Mouse (Mus musculus) adrenal gland, postnatal 4 days (tissue): ENCODE measurements around the gene Slc25a45. TPM values are rescaled to one million over a fixed set of nuclear protein-coding genes. Genes with fewer than 3 reads are reported as not detected.
"Not testable (repeated sequence)": the region's sequence is repeated elsewhere in the genome, so short reads cannot be mapped to it uniquely, and the experiment has no call there.

Experiments used
- DNase-seq, 2 experiments: peaks; one replicate each; pipeline ENCODE4 v3.0.0; 2021 to 2022; ENCODE audit warnings: low spot score in 2 of 2, mixed read lengths in 2 of 2
- total RNA-seq, 2 experiments: library from RNA; stranded (reverse); gene quantifications; 2 replicates each; pipeline ENCODE4 v1.2.3; 2021

Slc25a45 gene
- total RNA-seq, 2 experiments from 2014 or later = 25.9 to 26.3 TPM

DNA sequence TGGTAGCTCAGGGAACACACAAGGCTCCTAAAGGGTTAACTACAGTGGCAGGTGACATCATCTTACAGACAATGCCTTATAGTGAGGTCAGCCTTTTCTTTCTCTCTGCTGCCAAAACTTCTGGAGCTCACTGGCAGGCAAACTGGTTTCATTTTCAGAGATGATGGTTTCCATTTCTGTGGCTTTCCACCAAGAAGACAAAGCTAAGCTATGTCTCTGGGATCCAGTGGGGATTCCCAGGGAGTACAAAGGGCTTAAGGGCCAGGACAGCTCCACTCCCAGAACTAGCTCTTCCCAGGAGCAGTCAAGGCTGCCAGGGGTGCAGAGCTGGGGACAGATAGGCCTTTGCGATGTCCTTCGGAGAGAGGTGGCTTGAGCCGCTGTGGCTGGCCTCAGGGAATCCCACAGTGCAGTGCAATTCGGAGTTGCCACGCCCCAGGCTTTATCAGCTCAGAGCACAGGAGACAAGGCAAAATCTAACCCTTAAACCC lies 26.1 kb upstream of the Slc25a45 start:
- DNase-seq = no peak

- no peak for DNase-seq
Observed at GRCm38 (mm10) chr19:5852035-5852722, 25.4 kb upstream of the Slc25a45 start.

- no peak for DNase-seq
Observed at GRCm38 (mm10) chr19:5856604-5857003, 21.0 kb upstream of the Slc25a45 start.

- no peak for DNase-seq
Observed at GRCm38 (mm10) chr19:5862335-5863085, 15.1 kb upstream of the Slc25a45 start.

DNA sequence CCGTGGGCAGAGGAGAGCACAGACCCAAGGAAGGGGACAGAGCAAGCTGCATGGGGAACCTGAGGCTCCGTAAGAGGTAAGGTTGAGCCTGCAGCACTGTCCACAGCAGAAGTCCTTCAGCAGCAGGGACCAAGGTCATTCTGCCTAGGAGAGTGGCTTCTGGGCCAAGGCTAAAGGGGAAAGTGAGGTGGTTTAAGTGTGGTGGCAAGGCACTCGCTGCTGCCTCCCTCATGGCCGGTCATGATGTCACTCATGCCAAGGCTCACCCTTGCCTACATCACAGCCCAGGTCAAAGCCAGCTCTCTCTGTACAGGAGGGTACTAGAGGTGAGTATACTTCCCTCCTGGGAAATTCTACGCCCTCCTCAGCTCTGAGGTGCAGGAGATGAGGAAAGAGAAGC lies 13.8 kb upstream of the Slc25a45 start:
- no peak for DNase-seq

DNA sequence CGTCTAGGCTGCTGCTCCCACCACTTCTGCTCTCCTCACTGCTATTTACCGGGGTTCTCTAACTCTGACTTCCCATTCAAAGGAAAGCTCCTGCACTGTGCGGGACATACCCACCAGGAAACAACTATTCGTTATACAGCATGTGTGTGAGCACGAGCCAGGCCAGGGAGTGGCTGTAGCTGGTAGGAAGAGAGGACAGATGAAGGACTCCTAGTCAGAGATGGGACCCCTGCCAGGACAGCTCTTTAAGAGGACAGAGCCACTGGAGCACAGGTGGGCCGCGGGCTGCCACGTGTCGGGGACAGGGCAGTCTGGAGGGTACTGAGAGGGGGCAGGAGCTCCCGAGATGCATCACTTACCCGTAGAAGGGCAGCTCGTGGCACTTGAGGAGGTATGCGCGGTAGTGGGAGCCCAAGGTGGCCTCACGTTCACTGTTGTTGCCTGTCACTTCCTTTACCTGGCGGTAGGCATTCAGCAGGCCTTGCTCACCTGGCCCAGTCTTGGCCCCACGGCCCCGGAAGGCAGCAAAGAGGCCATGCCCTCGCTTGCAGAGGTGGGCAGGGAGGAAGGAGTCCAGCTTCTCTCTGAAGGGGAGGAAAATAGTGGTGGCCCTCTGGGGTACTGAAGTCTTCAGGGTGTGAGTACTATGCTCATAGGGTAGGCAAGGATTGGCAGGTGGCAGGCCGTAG lies 12.8 kb upstream of the Slc25a45 start:
- DNase-seq = no peak

DNA sequence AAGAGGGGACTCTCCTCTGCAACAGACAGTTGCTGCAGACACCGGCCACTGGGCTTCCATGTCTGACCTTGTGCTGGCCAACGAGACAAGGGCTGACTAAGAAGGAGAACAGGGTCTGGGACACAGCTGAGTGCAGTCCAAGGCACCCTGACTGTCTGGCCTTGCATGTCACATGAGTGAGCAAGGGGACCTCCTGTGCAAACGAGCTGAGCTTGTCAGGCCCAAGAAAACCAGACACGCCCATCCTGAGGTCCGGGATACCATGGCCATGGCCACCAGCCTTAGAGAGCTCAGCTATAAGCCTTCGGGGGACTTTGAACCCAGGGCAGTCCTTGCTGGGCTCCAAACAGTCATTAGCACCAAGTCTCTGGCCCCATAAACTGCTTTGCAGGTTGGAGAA lies 9.5 kb upstream of the Slc25a45 start:
- DNase-seq = no peak

DNA sequence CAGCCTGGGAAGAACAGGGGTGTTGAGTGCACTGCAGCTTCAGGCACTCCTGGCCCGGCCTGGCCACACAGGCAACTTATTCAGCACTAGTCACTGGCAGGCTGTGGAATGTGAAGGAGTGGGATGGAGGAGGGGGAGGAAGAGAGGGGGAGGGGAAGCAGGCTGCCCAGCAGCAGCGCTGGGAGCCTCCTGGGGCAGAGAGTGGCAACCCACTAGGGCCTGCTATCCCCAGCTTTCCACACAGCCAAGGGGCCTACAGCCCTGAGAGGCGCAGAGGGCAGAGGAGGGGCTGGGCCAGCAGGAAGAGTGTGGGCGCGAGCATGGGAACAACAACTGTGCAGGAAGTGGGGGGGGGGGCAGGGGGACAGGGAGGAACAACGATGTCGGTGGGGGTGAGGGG lies 6.3 kb upstream of the Slc25a45 start:
- DNase-seq = no peak

GRCm38 (mm10) chr19:5871683-5872082 lies 5.9 kb upstream of the Slc25a45 start:
- DNase-seq = no peak

GRCm38 (mm10) chr19:5872528-5872927 lies 5.1 kb upstream of the Slc25a45 start:
- DNase-seq = no peak

DNA sequence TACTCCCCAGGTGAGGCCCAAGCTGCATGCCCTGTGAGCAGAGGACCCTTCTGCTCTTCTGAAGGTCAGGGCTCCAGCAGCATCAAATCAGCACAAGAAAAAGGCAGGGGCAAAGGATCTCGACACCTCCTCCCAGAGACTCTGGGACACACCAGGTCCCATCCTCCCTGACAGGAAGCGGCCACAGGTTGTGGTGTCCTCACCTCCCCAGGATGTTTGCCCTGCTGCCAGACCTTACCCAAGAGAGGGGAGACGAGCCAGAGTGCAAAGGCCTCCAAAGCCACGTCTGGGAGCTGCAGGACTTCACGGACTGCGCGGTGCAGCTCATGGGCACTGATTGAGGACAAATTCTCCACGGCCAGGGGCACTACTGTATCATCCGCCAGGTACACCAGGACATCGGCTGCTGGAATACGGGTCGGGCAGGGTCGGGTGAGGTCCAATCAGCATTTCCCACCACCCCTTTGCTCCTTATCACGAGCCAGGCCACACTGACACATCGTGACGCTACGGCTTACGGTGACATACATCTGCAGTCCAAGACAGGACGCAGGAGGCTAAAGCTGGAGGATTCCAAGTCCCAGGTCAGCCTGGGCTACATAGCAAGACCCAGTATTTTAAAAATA lies 4.6 kb upstream of the Slc25a45 start:
- no peak for DNase-seq

DNA sequence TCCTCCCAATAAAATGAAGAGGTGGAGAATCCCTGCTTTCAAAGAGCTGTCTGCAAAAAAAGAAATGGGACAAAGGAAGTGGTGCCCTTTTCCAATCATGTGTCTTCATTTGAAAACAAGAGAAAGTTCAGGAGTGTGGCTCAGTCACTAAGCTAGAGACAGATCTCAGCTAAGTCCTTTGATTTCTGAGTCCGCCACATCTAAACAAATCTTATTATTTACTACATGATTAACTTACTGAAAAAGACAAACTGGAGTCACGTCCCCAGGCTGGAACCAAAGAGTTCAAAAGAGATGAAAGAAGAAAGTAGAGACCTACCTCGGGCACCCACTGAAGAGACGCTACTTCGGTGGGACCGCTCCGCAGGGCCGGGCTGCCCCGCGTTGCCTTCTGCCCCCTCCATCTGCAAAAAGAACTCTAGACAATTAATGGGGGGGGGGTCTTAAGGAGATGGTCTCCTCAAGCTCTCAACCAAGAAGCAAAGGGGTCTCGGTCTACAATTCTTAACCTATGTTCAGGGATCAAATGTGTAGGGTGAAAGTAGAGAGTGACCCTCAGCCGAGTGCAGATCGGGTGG lies 3.1 kb upstream of the Slc25a45 start:
- DNase-seq = no peak

DNA sequence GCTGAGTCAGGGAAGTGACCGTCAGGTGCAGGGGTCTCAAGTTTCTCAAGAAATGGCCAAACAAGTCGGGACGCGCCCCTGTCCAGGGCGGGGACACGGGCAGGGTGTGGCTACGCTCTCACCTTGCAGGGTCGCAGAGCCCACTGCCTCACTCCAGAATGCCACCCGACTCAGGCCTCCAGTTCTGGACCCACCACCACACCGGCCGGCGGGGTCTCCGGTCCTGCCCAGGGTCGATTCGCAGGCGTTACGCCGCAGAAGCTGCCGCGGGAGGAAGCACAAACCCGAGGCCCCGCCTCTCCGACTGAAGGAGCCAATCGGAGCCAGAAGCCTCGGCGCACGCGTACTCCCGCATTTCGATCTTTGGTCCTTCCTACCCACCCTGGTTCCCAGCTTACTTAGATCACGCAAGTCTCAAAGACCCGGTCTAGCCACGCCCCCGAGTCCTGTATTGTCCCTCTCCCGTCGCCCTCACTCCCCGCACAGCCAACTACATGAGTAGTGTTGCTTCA lies 2.6 kb upstream of the Slc25a45 start, which contains the start of gene Frmd8:
Gene Frmd8, minus strand, starts transcription at position 306 of the 512 bp plus-strand sequence.
- peak; percentile 74 to 80 for DNase-seq

- DNase-seq = peak in 1 of 2 experiments; percentile 71
Observed at GRCm38 (mm10) chr19:5878362-5878722, 734 bp downstream of the Slc25a45 start.

DNA sequence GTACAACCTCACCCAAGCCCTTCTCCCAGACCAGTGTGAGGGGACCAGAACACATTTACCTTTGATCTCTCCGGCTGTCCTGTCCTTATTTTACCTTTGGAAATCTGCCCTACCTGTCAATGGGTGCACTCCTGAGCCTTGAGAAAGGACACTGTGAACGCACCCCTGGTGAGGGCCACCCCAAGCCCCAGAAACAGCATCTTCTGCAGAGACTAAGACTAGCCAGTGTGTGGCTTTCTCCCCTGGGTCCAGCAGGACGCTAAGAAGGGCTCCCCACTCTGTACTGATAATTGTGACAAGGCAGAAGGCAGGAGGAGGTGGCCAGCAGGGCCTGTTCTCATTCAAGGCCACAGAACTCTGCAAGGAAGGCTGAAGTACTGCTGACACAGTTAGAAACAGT lies 1.3 kb downstream of the Slc25a45 start:
- no peak for DNase-seq

DNA sequence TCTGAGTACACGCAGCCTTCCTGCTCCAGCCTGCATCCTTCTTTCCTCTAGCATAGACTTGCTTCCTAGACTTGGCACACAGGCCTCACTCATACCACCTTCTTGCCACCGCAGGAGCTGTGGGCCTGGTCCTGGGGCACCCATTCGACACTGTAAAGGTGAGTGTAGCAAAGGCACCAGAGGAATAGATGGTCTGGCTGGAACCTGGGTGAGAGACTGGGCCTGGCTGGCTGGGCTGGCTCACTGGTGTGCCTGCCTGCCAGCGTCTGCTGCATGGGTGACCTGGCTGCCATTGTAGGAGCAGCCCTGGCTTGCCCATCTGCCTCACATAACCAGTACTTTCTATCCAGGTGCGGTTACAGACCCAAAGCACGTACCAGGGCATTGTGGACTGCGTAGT lies 2.1 kb downstream of the Slc25a45 start:
- no peak for DNase-seq

DNA sequence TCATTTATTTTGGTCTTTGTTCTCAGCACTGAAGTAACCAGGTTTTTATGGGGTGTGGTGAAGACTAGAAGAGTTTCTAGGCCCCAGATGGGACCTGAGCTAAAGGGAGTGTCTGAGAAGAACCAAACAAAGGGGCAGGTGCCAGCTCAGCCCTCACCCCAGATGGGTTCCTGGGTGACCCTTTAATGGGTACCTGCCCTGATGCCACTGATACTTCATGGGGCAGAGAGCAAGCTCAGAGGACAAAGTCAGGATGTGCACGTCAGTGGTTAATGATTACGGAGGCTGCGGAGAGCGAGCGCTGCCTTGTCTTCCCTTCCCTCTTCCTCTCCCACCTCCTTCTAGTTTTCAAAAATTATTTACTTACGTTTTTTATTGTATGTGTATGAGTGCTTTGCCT lies 3.5 kb downstream of the Slc25a45 start:
- DNase-seq = no peak

GRCm38 (mm10) chr19:5882079-5882478 lies 4.5 kb downstream of the Slc25a45 start:
- DNase-seq = not testable (repeated sequence)

DNA sequence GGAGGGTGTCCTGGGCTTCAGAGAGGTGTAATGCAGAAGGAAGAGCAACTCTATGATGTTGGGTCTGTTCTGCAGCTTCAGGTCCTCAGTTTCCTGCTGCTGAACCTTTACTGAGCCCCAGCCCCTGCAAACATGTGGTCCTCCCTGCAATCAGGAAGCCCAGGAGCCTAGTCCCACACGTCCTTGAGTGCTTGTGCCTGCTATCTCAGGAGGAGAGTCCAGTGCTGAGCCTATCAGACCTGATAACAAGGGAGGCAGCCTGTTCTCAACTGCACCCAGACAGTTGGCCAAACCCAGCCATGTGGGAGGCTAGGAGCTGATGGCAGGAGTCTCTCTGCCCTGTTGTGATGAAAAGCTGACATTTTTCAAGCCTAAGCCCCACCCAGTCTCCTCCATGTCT lies 6.3 kb downstream of the Slc25a45 start:
- no peak for DNase-seq

- DNase-seq = no peak
Observed at GRCm38 (mm10) chr19:5885838-5886237, 8.2 kb downstream of the Slc25a45 start.

GRCm38 (mm10) chr19:5887234-5887815 lies 9.7 kb downstream of the Slc25a45 start:
- DNase-seq = no peak
